Mouse (Mus musculus) limb, embryonic 10.5 days (tissue): ENCODE data around the gene Sox8. TPM values are rescaled to one million over a fixed set of nuclear protein-coding genes. Genes with fewer than 3 reads are reported as not detected.

Source experiments
- DNase-seq: peaks from one replicate; pipeline ENCODE4 v3.0.0-alpha.2; 2017; ENCODE audit warnings: low spot score
- H3K27ac ChIP-seq: fragments of 300-500 bp; sonication (generic); 2 replicates; pipeline ENCODE4 v1.5.1; 2016; ENCODE audit warnings: mild to moderate bottlenecking
- H3K27me3 ChIP-seq: fragments of 300-500 bp; sonication (generic); 2 replicates; pipeline ENCODE4 v1.6.1; 2016; ENCODE audit warnings: low read depth, mild to moderate bottlenecking; ENCODE audit not compliant: poor library complexity, severe bottlenecking
- H3K36me3 ChIP-seq: fragments of 300-500 bp; sonication (generic); 2 replicates; pipeline ENCODE4 v1.6.1; 2016; ENCODE audit warnings: mild to moderate bottlenecking, moderate library complexity
- H3K4me1 ChIP-seq: fragments of 300-500 bp; sonication (generic); 2 replicates; pipeline ENCODE4 v1.6.1; 2016
- H3K4me3 ChIP-seq: fragments of 300-500 bp; sonication (generic); 2 replicates; pipeline ENCODE4 v1.5.1; 2016; ENCODE audit warnings: mild to moderate bottlenecking, moderate library complexity
- H3K9me3 ChIP-seq: fragments of 300-500 bp; sonication (generic); replicated peaks from 2 replicates; pipeline ENCODE4 v1.6.1; 2016; ENCODE audit warnings: mild to moderate bottlenecking
- WGBS: fragments of 180-500 bp; shearing (Covaris S2); methylation state at CpG from one replicate; pipeline ENCODE4 v1.1.7; 2016; 5-methylcytosine and 5-hydroxymethylcytosine counted together
- polyA plus RNA-seq: library from polyadenylated mRNA; unstranded; fragments of >200 nt; fragmentation: Nextera tagmentation; extraction: Ambion mirVana; gene quantifications from 2 replicates; pipeline ENCODE4 v1.2.1, GENCODE M21; 2016

Gene Sox8
- polyA plus RNA-seq, 1 experiment from 2014 or later: 13.1 TPM

GRCm38 (mm10) chr17:25561223-25562028 lies 9.1 kb downstream of the Sox8 start:
- peaks cover 25% of the 10 kb centered on the region for H3K27me3 ChIP-seq
- H3K36me3 ChIP-seq: 0 out of 2 replicates have a peak, but pooled peaks cover 3% of the 10 kb centered on the region
- H3K4me1 ChIP-seq: peaks cover 58% of the 10 kb centered on the region
- peak overlapping the region; percentile 21; the same call in 1 of the 2 replicates for H3K27ac ChIP-seq
- 81% methylated on average over 16 of the region's 16 CpGs for WGBS
- DNase-seq: no peak
- no peaks in the 10 kb centered on the region for H3K9me3 ChIP-seq
- no peak overlapping the region for H3K4me3 ChIP-seq

- H3K27ac ChIP-seq: peak overlapping the region; percentile 63
- peaks cover 21% of the 10 kb centered on the region for H3K27me3 ChIP-seq
- H3K36me3 ChIP-seq: 0 out of 2 replicates have a peak, but pooled peaks cover 3% of the 10 kb centered on the region
- no peak for DNase-seq
- no peaks in the 10 kb centered on the region for H3K9me3 ChIP-seq
- no peak overlapping the region for H3K4me3 ChIP-seq
- H3K4me1 ChIP-seq: peaks cover 59% of the 10 kb centered on the region
- WGBS: 70% methylated on average over 5 of the region's 5 CpGs
Measured at GRCm38 (mm10) chr17:25560554-25561222, 9.8 kb downstream of the Sox8 start.

GRCm38 (mm10) chr17:25559634-25560033 lies 10.9 kb downstream of the Sox8 start:
- Histone ChIP-seq H3K27ac (peak overlapping the region; percentile 27; the same call in 1 of the 2 replicates), H3K9me3 (no peaks in the 10 kb centered on the region), H3K4me1 (peaks cover 59% of the 10 kb centered on the region), H3K4me3 (no peak overlapping the region), H3K27me3 (peaks cover 21% of the 10 kb centered on the region), H3K36me3 (0 out of 2 replicates have a peak, but pooled peaks cover 3% of the 10 kb centered on the region)
- 52% methylated on average over 4 of the region's 4 CpGs for WGBS
- no peak for DNase-seq

GRCm38 (mm10) chr17:25556630-25557354 lies 13.7 kb downstream of the Sox8 start:
- H3K4me3 ChIP-seq: peak overlapping the region; percentile 49
- WGBS: 12% methylated on average over 21 of the region's 21 CpGs
- H3K9me3 ChIP-seq: no peaks in the 10 kb centered on the region
- peak overlapping the region; percentile 84 for H3K27ac ChIP-seq
- peaks cover 53% of the 10 kb centered on the region for H3K4me1 ChIP-seq
- H3K36me3 ChIP-seq: no peaks in the 10 kb centered on the region
- DNase-seq: peak; percentile 76
- H3K27me3 ChIP-seq: peaks cover 10% of the 10 kb centered on the region; the same call in 1 of the 2 replicates

GRCm38 (mm10) chr17:25555666-25556629 lies 14.5 kb downstream of the Sox8 start:
- H3K9me3 ChIP-seq: no peaks in the 10 kb centered on the region
- H3K36me3 ChIP-seq: no peaks in the 10 kb centered on the region
- H3K27me3 ChIP-seq: peaks cover 10% of the 10 kb centered on the region; the same call in 1 of the 2 replicates
- 5% methylated on average over 29 of the region's 29 CpGs for WGBS
- peak overlapping the region; percentile 84 for H3K27ac ChIP-seq
- peak; percentile 56 for DNase-seq
- peaks cover 45% of the 10 kb centered on the region for H3K4me1 ChIP-seq
- H3K4me3 ChIP-seq: peak overlapping the region; percentile 49

GRCm38 (mm10) chr17:25555159-25555558 lies 15.3 kb downstream of the Sox8 start:
- Histone ChIP-seq H3K4me3 (no peak overlapping the region), H3K27ac (peak overlapping the region; percentile 84), H3K27me3 (0 out of 2 replicates have a peak, but pooled peaks cover 5% of the 10 kb centered on the region), H3K4me1 (peaks cover 38% of the 10 kb centered on the region), H3K9me3 (no peaks in the 10 kb centered on the region), H3K36me3 (no peaks in the 10 kb centered on the region)
- 11% methylated on average over 3 of the region's 3 CpGs for WGBS
- DNase-seq: peak; percentile 79

- 91% methylated on average over 11 of the region's 11 CpGs for WGBS
- no peak overlapping the region for H3K27ac ChIP-seq
- peaks cover 26% of the 10 kb centered on the region for H3K4me1 ChIP-seq
- H3K4me3 ChIP-seq: no peak overlapping the region
- no peak for DNase-seq
- H3K36me3 ChIP-seq: no peaks in the 10 kb centered on the region
- H3K27me3 ChIP-seq: no peaks in the 10 kb centered on the region
- H3K9me3 ChIP-seq: no peaks in the 10 kb centered on the region
Measured at GRCm38 (mm10) chr17:25551313-25551712, 19.2 kb downstream of the Sox8 start.

GRCm38 (mm10) chr17:25550020-25550419 lies 20.5 kb downstream of the Sox8 start:
- WGBS: 90% methylated on average over 5 of the region's 5 CpGs
- no peak for DNase-seq
- H3K27ac ChIP-seq: 0 out of 2 replicates have a peak overlapping the region, but pooled peaks have one; percentile 4
- H3K36me3 ChIP-seq: no peaks in the 10 kb centered on the region
- no peaks in the 10 kb centered on the region for H3K27me3 ChIP-seq
- no peaks in the 10 kb centered on the region for H3K9me3 ChIP-seq
- H3K4me1 ChIP-seq: peaks cover 13% of the 10 kb centered on the region
- H3K4me3 ChIP-seq: no peak overlapping the region

GRCm38 (mm10) chr17:25547026-25547425 lies 23.5 kb downstream of the Sox8 start:
- no peak for DNase-seq
- Histone ChIP-seq H3K9me3 (no peaks in the 10 kb centered on the region), H3K27me3 (no peaks in the 10 kb centered on the region), H3K4me1 (peaks cover 5% of the 10 kb centered on the region), H3K4me3 (no peak overlapping the region), H3K27ac (no peak overlapping the region), H3K36me3 (no peaks in the 10 kb centered on the region)
- 42% methylated on average over 3 of the region's 3 CpGs for whole genome bisulfite sequencing

GRCm38 (mm10) chr17:25541768-25542167 lies 28.7 kb downstream of the Sox8 start:
- WGBS: 94% methylated on average over 4 of the region's 4 CpGs
- Histone ChIP-seq H3K4me3 (no peak overlapping the region), H3K36me3 (no peaks in the 10 kb centered on the region), H3K4me1 (peaks cover 12% of the 10 kb centered on the region), H3K9me3 (no peaks in the 10 kb centered on the region), H3K27me3 (0 out of 2 replicates have a peak, but pooled peaks cover 8% of the 10 kb centered on the region), H3K27ac (no peak overlapping the region)
- DNase-seq: no peak

- WGBS: 83% methylated on average over 5 of the region's 5 CpGs
Measured at GRCm38 (mm10) chr17:25540731-25541130, 29.8 kb downstream of the Sox8 start.

More at GRCm38 (mm10) chr17:25540731-25541130, 29.8 kb downstream of the Sox8 start:
- H3K27me3 ChIP-seq: 0 out of 2 replicates have a peak, but pooled peaks cover 8% of the 10 kb centered on the region
- no peaks in the 10 kb centered on the region for H3K9me3 ChIP-seq
- no peak overlapping the region for H3K27ac ChIP-seq
- peaks cover 11% of the 10 kb centered on the region for H3K4me1 ChIP-seq
- no peaks in the 10 kb centered on the region for H3K36me3 ChIP-seq
- DNase-seq: no peak
- no peak overlapping the region for H3K4me3 ChIP-seq
